Mouse (Mus musculus) layer of hippocampus, postnatal 10 days (tissue): ENCODE results near the gene Traf4. TPM values are rescaled to one million over a fixed set of nuclear protein-coding genes. Genes with fewer than 3 reads are reported as not detected.

Experiments used
- DNase-seq, 2 experiments: peaks; one replicate each; pipeline ENCODE4 v3.0.0; 2021; ENCODE audit warnings: low spot score in 2 of 2
- total RNA-seq, 2 experiments: library from RNA; stranded (reverse); gene quantifications; 2 replicates each; pipeline ENCODE4 v1.2.3; 2021

The Traf4 gene
- total RNA-seq, 2 experiments from 2014 or later = 47.8 to 48.9 TPM

DNA sequence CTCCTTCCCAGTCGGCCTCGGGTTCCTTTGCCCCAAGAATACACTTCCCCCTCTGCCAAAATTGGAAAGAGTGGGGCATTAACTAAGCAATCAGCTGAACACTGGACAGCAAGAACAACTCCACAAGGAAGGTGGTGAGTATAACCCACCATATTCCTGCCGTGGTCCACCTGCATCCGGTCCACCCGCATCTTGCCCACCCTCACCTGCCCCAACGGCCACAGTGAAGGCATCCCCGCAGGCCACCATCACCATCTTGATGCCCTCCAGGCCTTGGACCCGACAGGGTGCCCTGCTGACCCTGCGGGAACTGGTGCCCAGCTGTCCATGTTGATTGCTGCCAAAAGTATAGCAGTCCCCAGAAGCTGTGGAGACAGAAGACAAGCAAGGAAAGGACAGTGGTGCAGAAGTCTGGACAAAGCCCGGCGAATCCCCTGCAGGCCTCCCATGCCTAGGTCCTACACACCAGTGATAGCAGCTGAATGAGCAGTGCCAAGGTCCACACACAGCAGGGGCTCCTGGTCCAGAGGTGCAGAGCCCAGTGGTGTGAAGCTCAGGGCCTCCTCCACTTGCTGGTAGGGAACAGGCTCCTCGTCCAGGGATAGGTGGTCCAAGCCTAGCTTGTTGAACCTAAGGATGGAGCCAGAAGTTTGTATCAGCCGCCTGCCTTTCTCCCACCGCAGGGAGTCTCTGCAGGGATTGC is 2.0 kb upstream of the Traf4 start:
- no peak for DNase-seq

DNA sequence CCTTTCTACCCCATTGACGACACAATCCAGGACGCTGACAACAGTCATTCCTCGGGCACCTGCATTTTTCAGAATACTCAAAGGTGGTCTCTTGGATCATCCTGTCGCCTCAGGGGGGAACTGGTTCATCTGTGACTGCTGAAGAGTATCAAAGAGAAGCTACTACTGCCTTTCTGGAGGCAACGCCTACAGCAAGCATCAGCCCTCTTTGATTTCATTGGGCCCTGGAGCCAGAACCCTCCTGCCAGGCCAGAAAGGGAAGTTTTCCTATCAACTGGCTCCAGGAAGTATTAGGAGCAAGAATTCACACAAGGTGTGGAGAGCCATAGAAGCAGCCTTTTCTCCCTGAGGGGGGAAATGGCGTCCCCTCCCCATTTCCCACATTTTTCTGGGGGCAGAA is 1.3 kb upstream of the Traf4 start:
- DNase-seq = no peak

DNA sequence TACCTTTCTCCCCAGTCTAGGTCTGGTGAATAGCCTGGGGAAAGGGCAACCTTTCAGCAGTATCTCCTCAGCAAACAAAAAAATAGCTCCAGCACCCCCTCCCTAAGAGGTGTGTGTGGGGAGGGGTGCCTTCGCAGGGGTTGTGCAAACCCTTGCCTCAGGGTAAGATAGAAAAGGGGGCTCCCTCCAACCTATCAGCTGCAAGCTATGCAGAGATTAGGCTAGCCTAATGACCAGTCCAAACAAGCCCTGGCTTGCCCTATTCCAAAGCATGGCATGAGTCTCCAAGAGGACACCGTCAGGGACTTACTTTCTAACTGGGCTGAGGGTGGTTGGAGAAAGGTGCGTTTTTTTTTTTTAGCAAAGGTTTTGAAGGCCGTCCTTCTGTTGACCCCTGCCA is 772 bp upstream of the Traf4 start:
- no peak for DNase-seq

DNA sequence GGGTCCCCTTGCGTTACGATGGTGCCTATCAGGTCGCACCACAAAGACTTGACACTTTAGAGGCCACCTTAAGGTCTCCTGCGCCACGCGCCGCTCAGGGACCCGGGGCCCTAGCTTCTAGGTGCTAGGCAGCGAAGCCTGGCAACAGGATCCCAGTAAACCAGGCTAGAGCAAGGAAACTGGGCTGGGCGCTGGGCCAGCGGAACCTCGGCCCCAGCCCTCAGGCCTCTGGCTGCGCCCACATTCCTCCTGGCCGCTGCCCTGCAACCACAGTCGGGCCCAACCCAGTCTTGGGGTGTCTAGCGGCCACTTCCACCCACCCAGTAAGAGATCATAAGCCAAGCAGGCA is 346 bp upstream of the Traf4 start:
- DNase-seq = peak in 1 of 2 experiments; percentile 70

DNA sequence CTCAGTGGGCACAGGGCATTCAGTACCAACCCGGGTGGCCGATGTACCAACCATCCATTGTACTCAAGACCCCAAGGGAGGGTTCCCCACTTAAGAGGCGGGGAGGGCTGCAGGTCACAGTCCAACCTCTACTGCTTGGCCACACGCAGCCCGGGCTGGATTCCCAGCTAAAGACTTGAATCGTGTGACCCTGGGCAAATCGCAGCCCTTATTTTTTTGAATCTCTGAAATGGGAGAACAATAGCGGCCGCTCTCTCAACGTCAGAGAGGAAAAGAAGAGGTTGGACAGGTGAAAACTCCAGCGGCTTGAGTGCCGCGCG is 825 bp downstream of the Traf4 start:
- no peak for DNase-seq

DNA sequence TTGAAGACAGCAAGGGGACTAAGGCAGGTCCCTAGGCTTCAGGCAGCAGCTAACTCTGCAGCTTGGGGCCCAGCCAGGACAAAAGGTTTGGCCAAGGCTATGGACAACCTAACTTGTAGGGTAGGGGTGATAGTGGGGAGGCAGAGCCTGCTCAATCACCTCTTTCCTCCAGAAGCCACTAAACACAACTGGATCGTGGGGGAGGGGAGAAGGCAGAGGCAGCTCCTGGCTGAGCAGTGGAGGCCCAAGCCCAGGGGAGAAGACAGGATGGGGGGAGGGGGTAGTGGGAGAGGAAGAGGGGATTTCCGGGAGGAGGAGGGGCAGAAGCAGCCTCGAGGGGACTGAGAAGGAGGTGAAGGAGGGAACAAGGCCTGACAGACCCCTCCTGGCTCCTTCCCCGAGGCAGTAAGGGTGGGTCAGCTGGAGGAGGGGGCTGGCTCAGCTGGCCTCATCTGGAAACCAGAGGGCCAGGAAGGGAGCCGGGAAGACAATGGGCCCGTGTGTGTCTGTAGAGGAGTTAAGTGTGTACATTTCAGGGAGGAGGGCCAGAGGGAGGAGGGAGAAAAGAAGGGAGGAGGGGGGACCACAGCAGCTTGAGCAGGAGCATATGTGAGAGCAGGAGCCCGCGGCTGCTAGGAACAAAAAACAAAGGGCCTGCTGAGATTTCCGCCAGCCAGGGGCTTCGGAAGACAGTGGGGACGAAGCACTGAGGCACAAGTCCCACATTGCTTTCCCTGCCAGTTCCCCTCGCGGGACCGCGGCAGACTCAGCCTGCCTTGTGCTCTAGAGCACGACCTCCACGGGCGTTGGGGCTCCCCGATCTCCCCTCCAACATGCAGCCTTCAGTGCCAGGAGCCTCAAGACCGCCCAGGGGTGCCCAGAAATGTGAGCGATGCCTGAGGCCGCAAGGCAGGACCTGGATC is 1.4 kb downstream of the Traf4 start:
- peak; percentile 50 to 66 for DNase-seq

DNA sequence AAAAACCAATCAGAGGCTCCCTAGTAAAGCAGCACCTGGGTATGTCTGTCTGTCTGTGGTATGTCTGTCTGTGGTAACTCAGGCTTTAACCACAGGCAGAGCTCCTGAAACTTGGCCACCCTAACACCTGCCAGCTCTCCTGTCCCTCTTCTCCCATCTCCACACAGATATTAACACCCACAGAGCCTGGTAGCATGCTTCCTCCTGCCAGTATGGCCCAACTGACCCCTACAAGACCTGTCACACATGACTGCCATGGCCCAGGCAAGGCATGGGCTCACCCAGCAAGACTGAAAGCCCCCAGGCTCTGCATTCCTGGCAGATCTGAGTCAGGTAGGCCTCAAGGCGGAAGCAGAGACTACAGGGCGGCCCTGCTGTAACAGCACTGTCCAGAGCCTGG is 2.3 kb downstream of the Traf4 start:
- DNase-seq = no peak

DNA sequence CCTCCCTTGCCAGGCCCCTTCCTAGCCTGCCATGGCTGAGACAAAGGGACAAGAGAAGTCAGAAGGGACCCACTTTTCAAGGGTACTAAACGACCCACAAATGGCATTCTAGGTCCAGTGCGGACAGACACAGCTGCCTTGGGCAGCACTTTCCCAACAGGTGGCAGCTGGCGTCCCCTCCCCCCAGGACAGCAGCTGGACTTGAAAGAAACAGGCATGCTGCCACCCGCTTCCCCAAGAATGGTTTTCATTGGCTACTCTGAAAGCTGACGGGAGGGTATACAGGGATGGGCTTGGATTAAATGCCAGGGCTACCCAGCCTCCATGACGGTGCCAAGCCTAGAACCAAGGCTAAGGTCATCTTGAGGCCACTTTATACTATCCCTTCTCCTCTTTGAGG is 2.9 kb downstream of the Traf4 start:
- DNase-seq = peak; percentile 71 to 77

DNA sequence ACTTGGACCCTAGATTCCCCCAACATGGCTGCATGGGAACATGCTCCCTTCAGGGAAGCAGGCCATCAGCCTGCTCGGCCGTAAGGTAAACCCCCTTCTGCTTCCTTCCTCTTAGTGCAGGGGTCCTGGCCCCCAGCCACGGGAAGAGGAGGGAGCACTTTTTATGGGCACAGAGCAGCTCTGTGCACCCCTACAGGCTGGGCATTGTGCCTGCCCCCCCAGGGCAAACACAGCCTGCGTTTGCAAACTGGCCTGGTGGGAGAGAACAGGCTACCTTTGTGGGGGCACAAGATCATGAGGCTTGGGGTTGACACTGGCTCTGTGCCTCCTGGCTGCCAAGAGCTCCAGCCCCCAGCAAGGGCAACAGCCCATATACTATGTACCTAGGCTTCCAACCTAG is 3.4 kb downstream of the Traf4 start:
- DNase-seq = peak; percentile 63 to 75

DNA sequence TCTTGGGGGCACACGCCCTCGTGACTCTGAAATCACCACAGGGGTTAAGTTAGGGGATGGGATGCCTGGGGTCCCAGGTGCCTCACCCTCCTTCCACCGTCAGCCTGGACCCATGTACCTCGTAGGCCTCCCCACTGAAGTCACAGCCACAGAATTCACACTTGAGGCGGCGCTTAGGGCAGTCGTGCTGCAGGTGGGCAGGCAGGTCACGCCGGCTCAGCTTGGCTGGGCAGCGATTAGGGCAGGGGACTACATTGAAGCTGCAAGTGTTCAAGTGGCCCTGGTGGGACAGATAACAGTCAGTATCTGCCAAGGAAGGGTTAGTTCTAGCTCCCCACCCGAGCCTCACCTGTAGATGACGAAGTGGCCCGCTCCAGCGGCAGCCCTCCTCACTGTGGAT is 4.2 kb downstream of the Traf4 start:
- DNase-seq = no peak

DNA sequence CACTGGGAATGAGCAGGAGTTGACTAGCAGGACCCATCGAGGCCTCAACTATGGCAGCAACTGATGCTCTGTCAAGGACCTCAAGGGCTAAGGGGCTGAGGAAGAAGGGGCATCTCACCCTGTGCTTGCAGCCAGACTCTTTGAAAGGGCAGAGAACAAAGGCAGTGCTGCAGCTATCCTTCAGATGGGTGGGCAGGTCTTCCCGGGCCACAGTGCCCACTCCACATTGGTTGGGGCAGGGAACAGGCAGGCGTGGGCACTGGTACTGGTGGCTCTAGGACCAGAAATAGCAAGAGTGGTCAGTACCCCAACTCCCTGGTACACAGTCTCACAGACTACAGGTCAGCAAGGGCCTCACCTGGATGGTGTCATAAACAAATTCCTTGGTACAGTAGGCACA is 4.7 kb downstream of the Traf4 start:
- DNase-seq = no peak

DNA sequence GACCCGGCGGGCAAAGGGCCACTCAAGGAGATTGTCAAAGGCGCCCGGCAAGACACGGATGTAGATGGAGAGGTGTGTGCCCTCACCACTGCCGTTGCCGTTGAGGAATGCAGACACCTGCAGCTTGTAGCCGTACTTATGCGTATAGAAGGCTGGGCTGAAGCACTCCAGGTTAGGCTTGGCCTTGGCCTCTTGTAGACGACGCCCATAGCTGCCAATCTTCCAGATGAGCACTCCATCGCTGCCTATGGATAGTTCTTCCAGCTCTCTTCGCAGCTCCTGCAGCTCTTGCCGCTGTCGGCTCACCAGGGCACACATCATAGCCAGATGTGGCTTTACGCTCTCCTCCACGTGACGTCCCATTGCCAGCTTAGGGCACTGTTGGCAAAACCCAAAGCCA is 5.2 kb downstream of the Traf4 start:
- DNase-seq = no peak

DNA sequence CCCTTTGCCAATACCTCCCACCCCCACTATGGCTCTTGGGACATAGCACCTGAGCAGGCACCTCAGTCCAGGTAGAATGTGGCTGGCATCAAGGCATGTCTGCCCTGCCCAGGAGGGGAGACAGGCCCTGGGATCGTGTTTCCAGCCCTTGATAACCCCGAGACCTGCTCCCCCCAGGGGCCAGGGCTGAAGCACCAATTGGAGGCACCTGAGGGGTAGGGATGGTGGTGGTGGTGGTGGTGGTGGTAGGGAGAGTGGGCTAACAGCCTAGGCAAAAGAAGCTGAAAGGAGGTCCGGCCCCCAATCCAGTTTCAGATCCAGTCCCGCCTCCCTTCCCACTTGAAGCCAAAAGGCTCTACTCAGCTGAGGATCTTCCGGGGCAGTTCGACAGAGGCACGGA is 5.8 kb downstream of the Traf4 start:
- no peak for DNase-seq

DNA sequence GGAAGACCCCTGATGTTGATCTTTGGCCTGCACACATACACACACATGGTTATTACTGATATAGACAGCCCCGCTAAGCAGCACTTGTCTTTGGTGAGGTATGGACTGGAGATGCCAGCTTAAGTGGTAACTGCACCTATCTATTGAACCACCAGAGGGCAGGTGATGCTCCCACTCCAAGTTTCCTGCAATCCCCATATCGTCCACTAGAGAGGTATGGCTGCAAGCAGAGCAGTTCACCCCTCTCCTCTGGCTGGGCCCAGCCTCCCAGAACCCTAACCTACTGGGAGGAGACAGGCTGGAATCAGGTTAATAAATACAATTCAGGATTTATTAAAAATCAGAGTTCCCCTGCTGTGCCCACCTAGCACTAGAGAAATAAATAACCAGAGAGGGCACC is 6.3 kb downstream of the Traf4 start:
- DNase-seq = peak; percentile 81 to 86

DNA sequence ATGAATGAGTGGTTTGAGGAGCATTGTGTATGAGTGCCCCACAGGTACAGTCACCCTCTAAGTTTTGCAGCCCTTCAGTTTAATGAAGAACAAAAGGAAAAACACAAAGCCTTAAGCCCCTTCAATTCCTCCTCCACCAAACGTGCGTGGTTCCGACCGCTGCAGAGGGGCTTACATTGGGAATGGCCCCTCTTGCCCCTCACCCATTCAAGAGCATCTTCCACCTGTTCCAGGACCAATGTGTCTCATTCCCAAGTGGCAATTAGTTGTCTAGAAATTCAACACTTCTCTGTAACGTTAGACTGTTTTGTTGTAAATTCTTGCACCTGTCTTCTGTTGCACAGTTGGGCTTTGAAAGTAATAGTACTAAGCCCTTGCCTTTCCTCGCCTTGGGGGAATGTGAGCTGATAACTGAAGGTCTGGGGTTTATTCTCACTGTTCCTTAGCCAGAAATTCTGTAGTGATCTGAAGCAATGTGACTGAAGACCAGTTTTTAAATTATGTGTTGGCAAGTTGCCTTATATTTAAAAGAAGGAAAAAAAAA is 9.2 kb downstream of the Traf4 start:
- no peak for DNase-seq

DNA sequence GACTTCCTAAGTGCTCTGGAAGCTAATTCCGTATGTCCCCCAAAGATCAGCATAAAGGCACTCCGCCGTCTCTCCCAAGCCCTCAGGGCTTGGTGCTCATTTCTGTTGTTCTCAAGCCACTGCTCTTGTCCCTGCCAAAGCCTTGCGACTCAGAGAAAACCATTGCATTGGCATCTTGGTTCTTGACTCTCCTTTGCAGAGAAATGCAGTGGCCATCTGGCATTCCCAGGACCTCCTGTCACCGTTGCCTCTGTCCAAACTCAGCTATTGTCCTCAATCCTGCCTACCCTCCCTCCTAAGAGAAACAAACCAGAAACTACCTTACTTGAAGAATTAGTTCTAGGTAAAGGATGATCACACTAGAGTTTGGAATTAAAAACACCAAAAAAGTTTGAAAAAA is 9.7 kb downstream of the Traf4 start:
- no peak for DNase-seq

DNA sequence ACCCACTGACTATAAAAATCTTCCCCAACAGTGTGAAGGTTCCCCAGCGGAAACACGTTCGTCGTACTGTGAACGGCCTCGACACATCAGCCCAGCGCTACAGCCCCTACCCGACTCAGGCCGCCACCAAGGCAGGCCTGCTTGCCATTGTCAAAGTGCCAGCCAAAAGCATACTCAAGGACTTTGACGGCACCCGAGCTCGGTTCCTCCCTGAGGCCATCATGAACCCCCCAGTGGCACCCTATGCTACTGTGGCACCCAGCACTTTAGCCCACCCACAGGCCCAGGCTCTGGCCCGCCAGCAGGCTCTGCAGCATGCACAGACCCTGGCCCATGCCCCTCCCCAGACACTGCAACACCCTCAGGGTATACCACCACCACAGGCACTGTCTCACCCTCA is 11.6 kb downstream of the Traf4 start:
- no peak for DNase-seq

DNA sequence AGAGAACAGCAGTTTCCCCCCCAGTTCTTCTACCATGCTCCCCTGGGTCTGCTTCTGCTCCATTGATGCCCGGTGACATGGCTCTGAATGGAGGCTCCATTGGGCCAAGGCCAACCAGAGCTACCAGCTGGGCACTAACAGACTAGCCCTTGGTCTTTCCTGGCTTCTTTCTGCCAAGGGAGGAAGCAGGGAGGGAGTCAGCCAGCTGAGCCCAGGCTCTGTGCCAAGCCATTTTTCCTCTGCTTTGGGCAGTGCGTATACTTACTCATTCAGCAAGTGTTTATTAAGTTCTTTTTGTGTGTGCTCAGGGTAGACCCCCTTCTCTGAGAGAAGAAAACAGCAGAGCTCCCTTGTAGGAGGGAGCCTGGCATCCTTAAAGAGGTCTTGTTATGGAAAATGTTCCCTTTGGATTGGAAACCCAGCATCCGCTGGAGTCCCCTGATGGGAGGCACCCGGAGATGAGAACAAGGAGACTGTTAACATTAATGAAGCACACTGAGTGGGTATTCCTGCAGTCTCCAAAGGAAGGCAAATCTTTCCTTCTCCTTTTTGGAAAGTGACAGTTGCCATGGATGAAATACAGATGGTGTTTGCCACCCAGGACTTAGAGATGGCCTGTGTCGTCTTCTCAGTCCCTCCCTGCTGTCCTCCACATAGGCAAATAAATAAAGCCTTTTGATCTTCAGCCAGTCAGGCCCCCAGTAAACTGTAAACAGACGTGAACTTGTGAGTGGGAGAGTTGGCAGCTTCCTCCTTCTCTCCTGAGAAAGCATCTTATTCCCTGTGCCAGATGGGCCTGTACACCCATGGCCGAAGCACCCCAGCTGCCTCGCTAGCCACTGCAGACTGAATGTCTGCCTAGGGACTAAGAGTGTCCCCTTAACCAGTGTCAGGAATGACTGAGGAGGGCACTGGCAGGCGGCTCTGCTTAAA is 12.8 kb downstream of the Traf4 start:
- DNase-seq = peak; percentile 88 to 90

DNA sequence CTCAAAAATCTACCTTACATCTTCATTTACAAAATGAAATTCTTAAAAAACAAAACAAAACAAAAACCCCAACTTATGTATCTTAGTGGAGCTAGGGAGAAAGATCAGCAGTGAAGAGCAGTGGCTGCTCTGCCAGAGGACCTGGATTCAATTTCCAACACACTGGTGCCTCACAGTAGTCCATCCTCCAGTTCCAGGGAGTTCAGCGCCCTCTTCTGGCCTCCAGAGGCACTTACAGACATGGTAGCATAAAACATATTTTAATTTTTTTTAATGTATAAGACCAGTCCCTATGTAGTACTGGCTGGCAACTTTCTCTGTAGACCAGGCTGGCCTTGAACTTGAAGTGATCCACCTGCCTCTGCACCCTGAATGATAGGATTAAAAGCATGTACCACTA is 14.2 kb downstream of the Traf4 start:
- no peak for DNase-seq

DNA sequence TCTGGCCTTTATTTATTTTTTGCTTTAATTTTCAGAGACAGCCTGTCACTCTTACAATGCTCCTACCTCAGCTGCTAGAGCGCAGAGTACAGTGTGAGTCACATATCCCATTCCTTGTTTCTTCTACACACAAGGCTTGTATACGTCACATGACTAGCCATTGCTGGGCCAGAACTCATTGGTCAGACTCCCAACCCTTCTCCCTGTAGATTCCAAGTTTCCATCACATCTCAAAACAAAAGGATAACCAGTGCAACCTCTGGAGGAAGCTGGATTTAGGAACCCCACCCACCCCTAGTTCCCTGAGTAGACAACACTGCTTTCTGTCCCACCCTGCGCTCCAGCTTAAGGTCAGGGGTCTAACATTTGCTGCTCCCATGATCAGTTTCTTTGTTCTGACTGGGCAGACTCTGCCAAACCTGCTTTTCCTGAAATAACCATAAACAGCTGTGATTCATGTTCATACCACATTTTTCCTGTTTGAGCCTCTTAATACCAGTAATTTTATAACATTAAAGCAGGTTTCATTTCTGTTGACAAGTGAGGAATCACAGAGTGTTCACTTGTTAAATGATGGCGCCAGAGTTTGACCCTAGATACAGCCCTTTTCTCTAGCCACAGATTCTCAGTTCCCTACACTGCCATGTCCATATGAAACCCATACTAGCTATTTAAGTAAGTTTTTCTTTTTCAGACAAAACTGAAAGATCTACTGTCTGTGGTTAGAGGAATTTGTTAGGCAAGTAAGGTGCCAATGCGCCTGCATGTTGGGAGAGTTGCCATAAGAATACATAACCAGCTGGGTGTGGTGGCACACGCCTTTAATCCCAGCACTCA is 18.5 kb downstream of the Traf4 start:
- DNase-seq = no peak

DNA sequence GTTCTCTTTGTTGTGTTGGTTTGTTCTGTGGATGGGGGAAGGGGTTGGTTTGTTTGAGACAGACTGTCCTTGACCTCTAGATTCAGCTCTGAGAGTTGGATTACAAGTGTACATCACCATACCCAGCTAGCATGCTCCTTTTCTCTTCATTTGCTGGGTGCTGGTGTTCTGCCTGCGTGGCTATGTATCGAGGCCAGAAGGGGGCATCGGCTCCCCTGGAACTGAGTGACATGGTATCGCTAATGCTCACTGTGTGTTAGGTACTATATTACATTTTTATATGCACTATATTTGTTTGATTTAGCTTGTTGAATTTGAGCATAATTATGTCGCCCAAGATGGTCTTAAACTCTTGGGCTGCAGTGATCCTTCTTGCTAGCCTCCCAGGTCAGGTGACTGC is 19.2 kb downstream of the Traf4 start:
- DNase-seq = no peak
